Mouse (Mus musculus): ENCODE data around the gene Zmym4. TPM values are rescaled to one million over a fixed set of nuclear protein-coding genes. Genes with fewer than 3 reads are reported as not detected.

Zmym4 gene
- polyA plus RNA-seq, 1 experiment from 2014 or later: 21.2 TPM

DNA sequence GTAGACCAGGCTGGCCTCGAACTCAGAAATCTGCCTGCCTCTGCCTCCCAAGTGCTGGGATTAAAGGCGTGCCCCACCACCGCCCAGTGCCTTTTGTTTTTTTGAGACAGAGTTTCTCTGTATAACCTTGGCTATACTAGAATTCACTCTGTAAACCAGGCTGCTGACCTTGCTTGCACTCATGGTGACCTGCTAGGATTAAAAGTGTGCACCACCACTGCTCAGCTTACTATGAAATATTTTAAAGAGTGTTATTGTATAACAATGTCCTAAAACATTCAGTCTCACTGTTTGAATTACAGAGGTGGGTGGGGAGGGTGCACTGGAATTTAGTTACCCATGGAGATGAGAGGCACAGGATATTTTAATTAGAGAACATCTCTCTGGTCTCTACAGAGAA is 25.1 kb downstream of the Zmym4 start:
- H3K9ac ChIP-seq: no peak overlapping the region
- H3K27me3 ChIP-seq (replicated peaks): no peaks in the 10 kb centered on the region
- peaks cover 23% of the 10 kb centered on the region for H3K36me3 ChIP-seq
- H3K9me3 ChIP-seq (replicated peaks): no peaks in the 10 kb centered on the region
- H3K4me2 ChIP-seq: no peak overlapping the region
- ATAC-seq (ENCODE audit: insufficient number of reproducible peaks, low FRiP score): no peak
- H3K4me3 ChIP-seq: no peak overlapping the region
- H3K4me1 ChIP-seq (replicated peaks): no peaks in the 10 kb centered on the region
- no peak overlapping the region for H3K27ac ChIP-seq (ENCODE audit: poor library complexity, severe bottlenecking)
- 88% methylated on average over 3 of the region's 3 CpGs for WGBS

DNA sequence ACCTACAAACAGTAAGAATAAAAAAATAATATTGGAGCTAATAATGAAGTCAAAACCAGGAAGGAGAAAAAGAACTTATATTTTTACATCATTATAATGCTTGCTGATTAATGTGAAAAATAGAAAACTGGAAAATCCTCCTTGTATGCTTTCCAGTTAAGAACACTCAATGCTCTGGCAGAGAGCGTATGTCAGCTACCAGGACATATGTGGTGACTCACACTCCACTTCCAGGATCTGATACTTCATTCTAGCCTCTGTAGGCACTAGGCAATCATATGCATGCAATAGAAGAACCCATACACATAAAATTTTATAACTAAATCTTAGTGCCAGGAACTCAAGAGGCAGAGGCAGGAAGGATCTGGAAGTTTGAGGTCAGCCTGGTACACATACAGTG is 40.2 kb downstream of the Zmym4 start:
- 86% methylated on average over 1 of the region's 1 CpGs for WGBS
- no peak for ATAC-seq (ENCODE audit: insufficient number of reproducible peaks, low FRiP score)

DNA sequence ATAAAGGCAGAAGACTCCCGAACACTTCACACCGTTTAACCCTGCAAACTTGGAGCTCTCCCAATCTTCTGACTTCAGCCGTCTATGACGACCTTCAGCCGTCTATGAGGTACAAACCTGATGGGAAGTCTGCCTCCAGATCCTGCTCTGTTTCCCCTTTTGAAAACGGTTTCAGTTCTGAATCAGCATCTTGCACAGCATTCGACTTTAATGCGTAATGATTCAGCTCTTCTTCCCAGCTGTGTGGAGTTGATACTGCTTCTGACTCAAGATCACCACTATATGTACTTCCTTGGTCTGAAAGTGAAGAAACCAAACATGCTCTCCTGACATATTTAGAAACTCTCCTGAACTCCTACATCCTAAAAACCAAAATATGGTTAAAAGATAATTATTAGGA is 78.1 kb downstream of the Zmym4 start:
- no peaks in the 10 kb centered on the region for H3K27me3 ChIP-seq (replicated peaks)
- ATAC-seq (ENCODE audit: insufficient number of reproducible peaks, low FRiP score): no peak
- H3K4me2 ChIP-seq: no peak overlapping the region
- H3K27ac ChIP-seq (ENCODE audit: poor library complexity, severe bottlenecking): no peak overlapping the region
- H3K9ac ChIP-seq: no peak overlapping the region
- peaks cover 55% of the 10 kb centered on the region for H3K36me3 ChIP-seq
- H3K4me1 ChIP-seq (replicated peaks): no peaks in the 10 kb centered on the region
- H3K4me3 ChIP-seq: no peak overlapping the region
- H3K9me3 ChIP-seq (replicated peaks): no peaks in the 10 kb centered on the region
- WGBS: 87% methylated on average over 8 of the region's 8 CpGs

More for the DNA sequence above, 40.2 kb downstream of the Zmym4 start:
- H3K9me3 ChIP-seq (replicated peaks): no peaks in the 10 kb centered on the region
- no peak overlapping the region for H3K9ac ChIP-seq
- H3K4me3 ChIP-seq: no peak overlapping the region
- H3K36me3 ChIP-seq: peaks cover 22% of the 10 kb centered on the region
- H3K27me3 ChIP-seq (replicated peaks): no peaks in the 10 kb centered on the region
- no peaks in the 10 kb centered on the region for H3K4me1 ChIP-seq (replicated peaks)
- no peak overlapping the region for H3K27ac ChIP-seq (ENCODE audit: poor library complexity, severe bottlenecking)
- H3K4me2 ChIP-seq: no peak overlapping the region

DNA sequence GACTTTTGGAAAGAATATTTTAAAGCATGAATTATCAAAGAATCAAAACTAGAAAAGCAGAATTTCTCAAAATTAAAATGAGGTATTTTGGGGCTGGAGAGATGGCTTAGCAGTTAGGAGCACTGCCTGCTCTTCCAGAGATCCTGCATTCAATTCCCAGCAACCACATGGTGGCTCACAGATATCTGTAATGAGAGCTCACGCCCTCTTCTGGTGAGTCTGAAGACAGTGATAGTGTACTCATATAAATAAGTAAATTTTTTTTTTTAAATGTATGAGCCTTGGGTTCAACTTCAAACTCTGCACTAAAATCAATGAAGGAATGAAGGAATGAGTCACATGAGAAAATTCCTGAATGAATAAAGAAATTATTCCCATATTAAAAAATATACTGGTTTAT is 82.0 kb downstream of the Zmym4 start:
- WGBS: 62% methylated on average over 1 of the region's 1 CpGs
- Histone ChIP-seq H3K4me3 (no peak overlapping the region), H3K27ac (ENCODE audit: poor library complexity, severe bottlenecking) (no peak overlapping the region), H3K9me3 (replicated peaks) (no peaks in the 10 kb centered on the region), H3K27me3 (replicated peaks) (no peaks in the 10 kb centered on the region), H3K4me1 (replicated peaks) (no peaks in the 10 kb centered on the region), H3K9ac (no peak overlapping the region), H3K4me2 (no peak overlapping the region), H3K36me3 (peaks cover 47% of the 10 kb centered on the region)
- no peak for ATAC-seq (ENCODE audit: insufficient number of reproducible peaks, low FRiP score)

DNA sequence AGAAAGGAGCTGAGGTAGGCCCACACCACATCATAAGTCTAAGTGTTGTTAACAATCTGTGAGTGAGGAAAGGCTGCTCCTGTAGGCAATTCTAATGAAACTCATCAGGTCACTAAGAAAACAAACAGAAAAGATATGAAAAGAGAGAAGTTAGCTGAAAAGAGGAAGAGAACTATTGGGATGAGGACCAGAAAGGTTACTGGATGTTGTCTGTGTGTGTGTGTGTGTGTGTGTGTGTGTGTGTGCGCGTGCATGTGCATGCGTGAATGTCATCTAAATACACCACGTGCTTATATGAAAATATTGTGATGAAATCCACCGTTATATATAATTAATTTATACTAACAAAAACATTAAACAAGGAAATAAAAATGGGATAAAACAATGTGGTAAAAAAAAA is 84.3 kb downstream of the Zmym4 start:
- ATAC-seq (ENCODE audit: insufficient number of reproducible peaks, low FRiP score): no peak
- 98% methylated on average over 5 of the region's 5 CpGs for WGBS
- H3K36me3 ChIP-seq: peaks cover 37% of the 10 kb centered on the region

DNA sequence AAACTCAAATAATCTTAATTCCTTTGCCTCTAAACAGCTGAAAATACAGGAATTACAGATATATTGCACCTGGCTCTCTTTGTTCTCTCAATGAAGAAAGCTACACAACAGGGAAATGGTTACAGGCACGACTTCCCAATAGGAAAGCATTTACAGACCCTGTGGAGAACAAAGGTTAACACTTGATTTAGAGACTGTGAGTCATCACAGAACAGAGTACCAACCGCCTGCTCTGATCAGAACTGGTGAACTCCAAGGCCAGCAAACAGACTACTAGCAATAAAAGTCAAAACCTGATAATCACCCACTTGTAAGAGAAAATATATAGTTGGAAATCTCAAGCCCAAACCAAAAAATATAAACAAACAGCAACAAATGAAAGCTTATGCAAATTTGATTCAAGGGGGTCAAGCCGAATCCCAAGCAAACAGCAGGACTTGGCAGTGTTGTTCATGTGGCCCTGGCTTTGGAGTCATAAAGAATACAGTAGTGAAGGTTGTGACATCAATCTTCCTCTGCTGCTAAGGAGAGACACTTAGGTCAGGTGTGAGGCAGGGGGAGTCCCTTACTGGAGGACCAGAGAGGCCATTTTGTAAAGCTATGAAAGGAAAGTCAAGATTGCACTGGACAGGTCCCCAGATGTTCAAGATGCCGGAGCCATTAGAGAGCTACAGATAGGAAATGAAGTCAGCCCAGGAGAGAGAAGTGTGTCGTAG is 88.2 kb downstream of the Zmym4 start:
- ATAC-seq (ENCODE audit: insufficient number of reproducible peaks, low FRiP score): no peak
- H3K27ac ChIP-seq (ENCODE audit: poor library complexity, severe bottlenecking): no peak overlapping the region
- H3K9ac ChIP-seq: no peak overlapping the region
- H3K4me2 ChIP-seq: no peak overlapping the region
- 80% methylated on average over 5 of the region's 5 CpGs for WGBS
- H3K36me3 ChIP-seq: peaks cover 49% of the 10 kb centered on the region
- no peaks in the 10 kb centered on the region for H3K9me3 ChIP-seq (replicated peaks)
- no peaks in the 10 kb centered on the region for H3K27me3 ChIP-seq (replicated peaks)
- no peaks in the 10 kb centered on the region for H3K4me1 ChIP-seq (replicated peaks)
- no peak overlapping the region for H3K4me3 ChIP-seq

More for the DNA sequence above, 84.3 kb downstream of the Zmym4 start:
- no peak overlapping the region for H3K27ac ChIP-seq (ENCODE audit: poor library complexity, severe bottlenecking)
- H3K4me2 ChIP-seq: no peak overlapping the region
- H3K4me1 ChIP-seq (replicated peaks): no peaks in the 10 kb centered on the region
- H3K9ac ChIP-seq: no peak overlapping the region
- H3K4me3 ChIP-seq: no peak overlapping the region
- H3K9me3 ChIP-seq (replicated peaks): no peaks in the 10 kb centered on the region
- no peaks in the 10 kb centered on the region for H3K27me3 ChIP-seq (replicated peaks)

DNA sequence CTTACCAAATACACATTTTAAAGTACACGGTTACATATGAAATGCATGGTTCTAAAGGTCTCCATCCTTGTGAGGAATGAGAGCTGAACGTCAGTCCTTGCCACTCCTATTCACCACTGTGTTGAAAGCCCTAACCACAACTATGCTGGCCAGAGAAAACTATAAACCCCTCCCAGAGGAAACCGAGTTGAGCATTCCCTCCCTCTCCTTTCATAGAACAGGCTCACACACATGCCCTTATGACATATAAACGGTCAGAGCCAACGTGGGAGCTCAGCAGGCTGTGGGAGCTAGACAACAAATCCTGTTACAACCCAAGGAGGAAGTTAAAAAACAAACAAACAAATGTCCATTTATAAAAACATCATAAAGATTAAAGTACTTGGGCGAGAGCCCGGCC is 95.2 kb downstream of the Zmym4 start:
- Histone ChIP-seq H3K9ac (no peak overlapping the region), H3K4me3 (no peak overlapping the region), H3K9me3 (replicated peaks) (no peaks in the 10 kb centered on the region), H3K4me2 (no peak overlapping the region), H3K27ac (ENCODE audit: poor library complexity, severe bottlenecking) (no peak overlapping the region), H3K4me1 (replicated peaks) (no peaks in the 10 kb centered on the region), H3K36me3 (peaks cover 58% of the 10 kb centered on the region), H3K27me3 (replicated peaks) (no peaks in the 10 kb centered on the region)
- ATAC-seq (ENCODE audit: insufficient number of reproducible peaks, low FRiP score): no peak
- 72% methylated on average over 7 of the region's 7 CpGs for WGBS

DNA sequence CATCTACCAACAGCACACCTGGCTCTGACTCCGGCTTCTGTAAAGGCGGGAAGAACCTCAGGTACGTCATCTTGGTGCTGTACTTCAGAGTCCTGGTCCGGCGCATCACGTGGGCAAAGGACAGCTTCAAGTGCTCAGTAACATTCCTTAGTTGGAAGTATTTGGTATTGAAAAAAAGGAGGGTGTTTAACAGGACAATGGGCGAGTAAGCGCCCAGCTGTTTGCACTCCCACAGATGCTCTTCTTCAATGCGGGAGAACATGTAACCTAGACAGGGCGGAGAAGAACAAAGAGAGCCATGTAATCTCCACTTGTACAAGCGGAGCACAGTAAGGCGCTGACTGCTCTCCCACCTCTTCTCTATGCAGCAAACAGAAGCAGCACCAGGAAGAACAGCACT is 99.2 kb downstream of the Zmym4 start:
- no peaks in the 10 kb centered on the region for H3K4me1 ChIP-seq (replicated peaks)
- H3K36me3 ChIP-seq: peaks cover 67% of the 10 kb centered on the region
- H3K27ac ChIP-seq (ENCODE audit: poor library complexity, severe bottlenecking): no peak overlapping the region
- ATAC-seq (ENCODE audit: insufficient number of reproducible peaks, low FRiP score): no peak
- H3K27me3 ChIP-seq (replicated peaks): no peaks in the 10 kb centered on the region
- H3K4me2 ChIP-seq: no peak overlapping the region
- H3K9me3 ChIP-seq (replicated peaks): no peaks in the 10 kb centered on the region
- H3K9ac ChIP-seq: no peak overlapping the region
- 92% methylated on average over 12 of the region's 12 CpGs for WGBS
- H3K4me3 ChIP-seq: no peak overlapping the region

DNA sequence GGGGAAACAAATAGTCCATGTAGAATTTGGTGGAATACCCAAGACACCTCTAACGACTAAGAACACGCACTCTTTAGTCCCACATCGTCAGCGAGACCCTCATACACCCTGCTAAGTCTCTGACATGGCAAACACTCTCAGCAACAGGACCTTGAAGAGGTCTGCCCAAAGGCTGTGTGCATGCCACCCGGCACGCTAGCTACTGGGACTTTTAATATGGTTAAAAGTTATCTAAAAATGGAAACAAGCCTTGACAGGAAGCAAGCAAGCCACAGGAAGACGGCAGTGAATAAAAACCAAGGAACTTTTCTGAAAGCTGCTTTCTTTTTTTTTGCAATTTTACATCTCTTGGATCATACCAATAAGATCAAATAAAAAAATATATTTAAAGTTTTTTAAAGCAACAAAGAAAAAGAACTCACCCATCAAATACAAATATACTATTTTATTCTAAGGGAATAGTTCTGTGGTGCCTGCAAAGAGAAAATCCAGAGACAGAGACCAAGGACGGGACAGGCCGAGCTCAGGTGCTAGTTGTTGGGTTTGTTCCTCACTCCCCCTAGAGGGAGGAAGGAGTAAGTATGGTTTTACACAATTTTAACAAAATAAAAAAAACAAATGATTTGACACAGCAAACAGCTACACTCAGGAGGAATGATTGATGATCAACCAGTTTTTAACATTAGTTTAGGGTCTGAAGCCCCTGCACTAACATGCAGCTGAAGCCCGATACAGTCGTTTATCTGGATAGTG is 106.2 kb downstream of the Zmym4 start:
- Histone ChIP-seq H3K4me3 (no peak overlapping the region), H3K9ac (no peak overlapping the region), H3K27me3 (replicated peaks) (no peaks in the 10 kb centered on the region), H3K4me2 (no peak overlapping the region), H3K36me3 (peaks cover 54% of the 10 kb centered on the region), H3K4me1 (replicated peaks) (no peaks in the 10 kb centered on the region), H3K27ac (ENCODE audit: poor library complexity, severe bottlenecking) (no peak overlapping the region), H3K9me3 (replicated peaks) (no peaks in the 10 kb centered on the region)
- no peak for ATAC-seq (ENCODE audit: insufficient number of reproducible peaks, low FRiP score)
- WGBS: 74% methylated on average over 11 of the region's 11 CpGs

DNA sequence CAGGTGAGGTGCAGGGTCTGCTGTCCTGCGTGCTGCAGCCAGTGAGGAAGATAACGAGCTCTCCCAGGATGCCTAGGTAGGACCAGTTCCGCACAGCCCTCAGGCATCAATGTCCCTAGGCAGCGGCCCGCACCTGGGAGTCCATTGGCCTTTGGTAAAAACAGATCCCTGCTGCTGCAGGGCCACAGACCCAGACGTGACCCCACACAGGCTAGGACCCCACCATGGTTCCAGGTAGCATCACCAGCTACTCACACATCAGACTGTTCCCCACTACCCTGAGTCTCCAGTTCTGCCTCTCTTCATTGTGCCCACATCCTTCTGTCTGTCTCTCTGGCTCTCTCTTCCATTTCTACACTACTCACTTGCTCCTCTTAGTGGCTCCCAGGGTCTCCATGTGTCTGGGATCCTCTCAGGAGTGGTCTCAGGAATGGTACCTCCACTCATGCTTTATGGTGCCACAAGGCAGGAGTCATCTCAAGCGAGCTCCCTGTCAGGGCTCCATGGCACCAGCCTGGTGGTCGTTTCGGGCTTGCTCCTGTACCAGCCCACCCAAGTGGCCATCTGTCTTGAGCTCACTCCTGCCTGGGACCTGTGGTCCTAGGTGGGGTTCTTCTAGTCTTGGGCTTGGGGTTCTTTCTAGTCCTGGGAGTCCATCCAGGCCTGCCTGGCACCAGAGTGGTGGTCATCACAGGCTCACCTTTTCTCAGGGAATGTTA is 107.5 kb downstream of the Zmym4 start:
- peaks cover 41% of the 10 kb centered on the region for H3K36me3 ChIP-seq
- no peak overlapping the region for H3K4me3 ChIP-seq
- no peaks in the 10 kb centered on the region for H3K9me3 ChIP-seq (replicated peaks)
- no peak overlapping the region for H3K9ac ChIP-seq
- no peak overlapping the region for H3K27ac ChIP-seq (ENCODE audit: poor library complexity, severe bottlenecking)
- no peaks in the 10 kb centered on the region for H3K27me3 ChIP-seq (replicated peaks)
- ATAC-seq (ENCODE audit: insufficient number of reproducible peaks, low FRiP score): no peak
- no peaks in the 10 kb centered on the region for H3K4me1 ChIP-seq (replicated peaks)
- 87% methylated on average over 9 of the region's 9 CpGs for WGBS
- H3K4me2 ChIP-seq: no peak overlapping the region

DNA sequence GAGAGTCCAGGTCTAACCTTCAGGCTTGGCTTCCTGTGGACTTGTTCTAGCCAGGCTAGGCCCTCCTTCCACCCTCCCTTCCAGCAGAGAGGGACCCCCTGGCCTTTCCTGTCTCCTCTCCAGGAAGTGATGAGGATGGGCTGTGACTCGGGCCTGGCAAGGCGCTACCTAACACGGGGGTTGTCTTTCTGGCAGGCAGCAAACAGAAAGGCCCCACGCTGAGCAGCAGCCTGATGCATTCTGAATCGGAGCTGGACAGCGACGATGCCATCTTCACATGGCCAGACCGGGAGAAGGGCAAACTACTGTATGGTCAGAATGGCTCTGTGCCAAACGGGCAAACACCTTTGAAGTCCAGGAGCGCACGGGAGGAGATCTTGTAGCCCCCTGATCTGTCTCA is 115.0 kb downstream of the Zmym4 start:
- Histone ChIP-seq H3K36me3 (peaks cover 45% of the 10 kb centered on the region), H3K4me3 (no peak overlapping the region), H3K9me3 (replicated peaks) (no peaks in the 10 kb centered on the region), H3K27me3 (replicated peaks) (no peaks in the 10 kb centered on the region), H3K27ac (ENCODE audit: poor library complexity, severe bottlenecking) (no peak overlapping the region), H3K9ac (no peak overlapping the region), H3K4me1 (replicated peaks) (peaks cover 28% of the 10 kb centered on the region), H3K4me2 (no peak overlapping the region)
- WGBS: 61% methylated on average over 11 of the region's 11 CpGs
- no peak for ATAC-seq (ENCODE audit: insufficient number of reproducible peaks, low FRiP score)

All from heart, embryonic 12.5 days (tissue).